Mouse (Mus musculus): ENCODE results near the gene Ascc3.
A peak's percentile ranks its signal among the peaks of the same experiment; 100 is the strongest.

Gene Ascc3

DNA sequence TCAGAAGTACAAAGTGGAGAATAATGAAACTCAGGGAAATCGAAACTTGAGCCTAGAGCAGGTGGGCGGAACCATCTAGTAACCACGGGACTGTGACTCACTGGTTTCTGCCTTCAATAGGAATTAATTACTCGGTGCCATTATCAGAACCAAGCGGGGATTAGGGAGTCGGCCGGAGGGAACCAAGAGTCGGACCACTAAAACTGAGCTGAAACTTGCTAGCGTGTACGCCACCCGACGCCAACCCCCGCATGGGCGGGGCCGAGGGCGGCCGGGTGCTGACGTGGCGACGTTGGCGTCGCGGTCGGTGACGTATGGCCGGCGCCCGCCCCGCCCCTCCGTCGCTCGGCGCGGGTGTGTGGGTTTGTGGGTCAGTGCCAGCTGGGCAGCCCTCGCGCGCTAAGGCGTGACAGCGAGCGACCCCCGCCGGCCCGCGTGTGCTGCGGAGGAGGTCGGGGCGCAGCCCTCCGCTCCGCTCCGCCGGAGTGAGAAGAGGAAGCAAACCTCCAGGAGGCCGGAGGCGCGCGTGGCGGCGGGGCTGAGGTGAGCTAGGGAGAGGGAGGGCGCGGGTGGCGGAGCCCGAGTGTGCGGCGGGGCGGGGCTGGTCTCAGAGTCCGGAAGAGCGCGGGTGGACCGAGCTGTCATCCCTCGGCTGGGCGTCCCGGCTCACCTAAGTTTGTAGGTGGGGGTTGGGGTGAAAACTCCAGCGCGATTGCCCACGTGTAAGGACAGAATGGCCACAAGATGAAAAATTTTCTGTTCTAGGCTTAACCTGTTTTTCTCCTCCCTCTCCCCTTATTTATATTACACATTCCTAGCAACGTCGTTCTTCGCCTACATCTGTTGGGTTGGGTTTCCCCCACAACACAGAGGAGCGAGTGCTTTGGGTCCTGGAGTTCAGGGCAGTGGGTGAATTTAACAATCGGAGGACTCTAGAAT is at the start of gene Ascc3:
Gene Ascc3, plus strand, starts transcription at position 315 of the 939 bp plus-strand sequence.
- peak; percentile 87 to 89 for DNase-seq (ENCODE audit: low spot score in 2 of 2)

DNA sequence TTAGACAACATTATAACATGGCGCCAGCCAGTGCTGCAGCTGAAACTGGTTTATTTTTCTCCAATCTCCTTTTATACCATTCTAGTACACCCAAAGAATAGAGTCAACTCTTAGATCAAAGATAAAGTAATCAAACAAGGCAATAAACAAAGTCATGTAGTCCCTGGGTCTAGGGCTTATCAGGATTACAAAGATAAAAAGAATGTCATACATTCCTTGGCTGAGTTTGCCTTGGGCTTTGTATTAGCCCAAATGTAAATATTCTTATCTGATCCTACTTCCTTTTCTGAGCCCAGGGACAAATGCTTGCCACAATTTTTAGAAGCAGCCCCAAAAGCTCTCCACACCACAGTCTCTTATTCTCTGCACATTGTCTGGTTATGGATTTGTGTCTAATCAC is 7.7 kb upstream of the Ascc3 start:
- no peak for DNase-seq (ENCODE audit: low spot score in 2 of 2)

DNA sequence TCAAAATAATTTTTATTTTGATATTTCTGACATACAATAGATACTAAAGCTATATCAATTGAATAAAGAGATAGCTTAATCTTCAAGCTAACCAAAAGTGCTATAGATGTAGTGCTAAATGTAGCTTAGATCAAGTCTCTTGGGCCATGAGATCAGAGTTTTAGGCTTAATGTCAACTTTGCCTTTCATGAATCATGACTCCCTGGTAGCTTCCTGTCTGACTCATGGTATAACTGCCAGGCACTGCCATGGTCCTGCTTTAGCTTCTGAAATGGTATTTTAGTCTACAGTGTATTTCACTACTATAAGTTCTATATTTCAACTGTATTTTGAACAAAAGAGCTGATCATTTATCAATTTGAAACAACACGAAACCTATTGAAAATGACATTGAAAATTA is 5.9 kb upstream of the Ascc3 start:
- DNase-seq (ENCODE audit: low spot score in 2 of 2): no peak

DNA sequence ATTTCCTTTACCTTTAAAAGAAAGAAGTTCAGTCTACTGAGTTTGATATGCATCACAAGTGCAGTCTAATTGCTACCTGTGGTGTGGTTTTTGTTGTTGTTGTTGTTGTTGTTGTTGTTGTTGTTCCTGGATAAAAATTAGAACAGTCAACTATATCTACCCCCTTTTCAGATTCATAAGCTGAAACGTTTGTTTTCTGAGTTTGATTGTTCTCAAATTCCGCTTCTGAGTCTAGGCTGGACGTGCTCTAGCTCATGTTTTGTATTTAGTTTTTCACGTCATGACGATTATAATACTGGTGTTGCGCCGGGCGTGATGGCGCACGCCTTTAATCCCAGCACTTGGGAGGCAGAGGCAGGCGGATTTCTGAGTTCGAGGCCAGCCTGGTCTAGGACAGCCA is 902 bp downstream of the Ascc3 start:
- no peak for DNase-seq (ENCODE audit: low spot score in 2 of 2)

DNA sequence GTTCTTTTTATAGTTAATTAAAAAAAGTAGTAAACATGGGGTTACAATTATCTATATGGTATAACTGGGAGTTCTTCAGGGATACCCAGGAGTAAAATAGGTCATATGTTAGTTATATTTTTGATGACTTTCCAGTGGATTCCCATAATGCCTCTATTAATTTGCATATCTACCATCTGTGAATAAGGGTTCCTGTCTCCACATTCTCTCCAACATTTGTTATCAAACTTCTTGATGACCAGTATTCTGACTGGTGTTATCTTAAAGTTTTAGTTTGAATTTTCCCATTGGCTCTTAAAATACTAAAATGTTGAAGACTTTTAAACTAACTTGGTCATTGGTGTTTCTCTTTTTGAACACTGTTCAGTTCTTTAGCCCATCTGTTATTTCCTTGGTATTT is 2.9 kb downstream of the Ascc3 start:
- no peak for DNase-seq (ENCODE audit: low spot score in 2 of 2)

DNA sequence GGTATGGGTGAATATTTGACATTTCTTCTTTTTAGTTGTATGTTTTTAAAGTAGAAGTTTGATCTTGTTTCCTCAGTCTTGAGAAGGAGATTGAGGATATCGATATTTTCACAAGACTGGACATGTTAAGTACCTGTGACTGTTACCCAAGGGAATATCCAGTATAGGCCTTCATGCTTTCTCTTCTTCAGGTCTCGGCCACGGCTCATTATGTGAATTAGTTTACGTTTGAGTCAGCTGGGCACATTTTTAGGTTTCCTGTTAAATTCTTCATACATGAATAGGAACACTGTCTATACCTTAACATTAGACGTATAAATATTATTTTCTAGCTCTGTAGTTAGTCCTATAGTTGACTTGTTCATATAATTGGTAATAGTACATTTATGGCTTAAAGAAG is 12.4 kb downstream of the Ascc3 start:
- DNase-seq (ENCODE audit: low spot score in 2 of 2): no peak

DNA sequence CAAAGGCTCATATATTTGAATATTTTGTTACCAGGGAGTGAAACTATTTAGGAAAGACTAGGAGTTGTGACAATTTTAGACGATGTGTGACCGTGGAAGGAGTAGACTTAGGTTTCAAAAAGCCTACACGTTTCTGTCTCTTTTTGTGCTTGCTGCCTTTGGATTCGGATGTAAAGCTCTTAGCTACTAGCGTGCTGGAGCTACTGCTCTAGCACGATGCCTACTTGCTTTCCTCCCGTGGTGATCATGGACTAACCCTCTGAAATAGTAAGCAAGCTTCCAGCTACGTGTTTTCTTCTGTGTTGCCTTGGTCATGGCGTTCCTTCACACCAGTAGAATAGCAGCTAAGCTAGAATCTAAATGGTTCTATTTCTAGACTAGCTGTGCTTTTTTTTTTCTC is 21.4 kb downstream of the Ascc3 start:
- DNase-seq (ENCODE audit: low spot score in 2 of 2): no peak

DNA sequence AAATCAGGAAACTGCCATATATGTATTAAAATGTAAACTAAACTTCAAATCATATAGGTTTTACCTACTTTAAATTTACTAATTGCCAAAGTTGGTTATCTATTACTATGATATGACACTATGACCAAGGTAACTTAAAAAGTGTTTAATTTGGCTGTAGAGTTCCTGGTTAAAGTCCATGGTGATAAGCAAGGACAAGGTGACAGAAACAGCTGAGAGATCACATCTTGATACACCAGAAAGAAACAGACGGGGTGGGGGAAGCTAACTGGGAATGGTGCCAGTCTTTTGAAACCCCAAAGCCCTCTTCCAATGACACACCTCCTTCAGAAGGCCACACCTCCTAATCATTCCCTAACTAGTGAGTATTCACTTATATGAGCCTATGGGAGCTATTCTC is 33.4 kb downstream of the Ascc3 start:
- no peak for DNase-seq (ENCODE audit: low spot score in 2 of 2)

DNA sequence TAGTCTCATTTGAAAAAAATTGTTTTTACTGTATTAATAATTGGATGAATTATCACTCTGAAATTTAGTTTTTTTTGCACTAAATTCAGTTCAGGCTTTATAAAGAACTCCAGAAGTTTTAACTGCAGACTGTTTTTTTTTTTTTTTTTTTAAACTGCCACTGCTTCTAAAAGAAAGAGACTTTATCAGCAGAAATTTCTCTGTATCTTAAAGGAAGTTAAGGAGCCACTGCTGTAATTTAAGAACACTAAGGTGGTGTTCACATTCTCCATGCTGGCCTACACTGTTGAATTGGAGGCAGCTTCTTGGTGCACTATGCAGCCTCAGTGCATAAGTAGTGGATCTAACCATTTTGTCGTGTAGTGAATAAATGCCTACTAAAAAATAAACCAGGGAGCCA is 47.1 kb downstream of the Ascc3 start:
- no peak for DNase-seq (ENCODE audit: low spot score in 2 of 2)

DNA sequence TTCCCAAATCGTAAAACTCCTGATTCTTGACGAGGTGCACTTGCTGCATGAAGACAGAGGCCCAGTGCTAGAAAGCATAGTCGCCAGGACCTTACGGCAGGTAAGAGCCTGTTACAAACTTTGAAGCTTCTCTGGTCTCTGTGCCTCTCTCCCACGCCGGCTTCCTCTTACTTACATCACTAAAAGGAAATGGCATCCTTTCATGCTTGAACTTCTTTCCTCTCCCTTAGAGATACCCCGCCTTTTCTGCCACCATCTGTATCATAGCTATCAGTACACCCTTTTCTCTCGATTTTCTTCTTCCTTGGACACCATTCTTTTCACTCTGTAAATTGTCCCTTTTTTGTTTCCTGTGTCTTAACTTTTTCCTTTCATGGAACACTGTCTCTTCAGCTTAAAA is 58.1 kb downstream of the Ascc3 start:
- DNase-seq (ENCODE audit: low spot score in 2 of 2): peak in 1 of 2 experiments; percentile 2

DNA sequence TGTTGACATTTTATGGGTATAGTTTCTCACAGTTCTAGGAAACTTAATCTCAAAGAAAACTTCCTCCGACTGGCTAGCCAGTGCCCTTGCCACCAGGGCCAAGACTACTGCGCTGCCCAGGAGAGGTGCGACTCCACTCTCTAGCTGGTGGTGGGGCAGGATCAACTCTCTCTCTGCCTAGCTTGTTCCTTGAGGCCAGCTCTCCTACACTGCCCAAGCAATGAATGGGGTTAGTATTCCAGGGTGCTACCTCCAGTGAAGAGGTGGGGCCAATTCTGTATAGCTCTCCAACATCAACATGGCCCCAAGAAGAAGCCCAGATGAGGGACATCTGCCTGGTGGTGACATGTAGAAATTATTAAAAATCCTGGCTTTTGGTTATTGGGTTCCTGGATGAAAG is 61.1 kb downstream of the Ascc3 start:
- DNase-seq (ENCODE audit: low spot score in 2 of 2): no peak

DNA sequence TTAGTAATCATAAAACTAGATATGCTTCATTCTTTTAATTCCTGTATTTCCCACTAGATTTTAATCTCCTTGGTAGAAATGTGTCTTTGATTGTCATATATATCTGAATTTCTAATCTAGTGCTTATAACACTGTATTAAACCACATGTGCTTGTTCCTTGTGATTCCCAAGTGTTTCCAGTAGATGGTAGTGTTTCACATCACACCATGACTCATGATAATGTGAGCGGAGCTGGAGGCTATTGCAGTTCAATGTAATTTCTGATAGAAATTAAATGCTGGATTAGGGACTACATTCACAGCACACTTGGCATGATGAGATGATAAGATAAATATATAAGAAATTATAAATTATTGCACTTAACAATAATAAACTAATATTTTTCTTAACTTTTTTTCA is 64.9 kb downstream of the Ascc3 start:
- DNase-seq (ENCODE audit: low spot score in 2 of 2): peak in 1 of 2 experiments; percentile 2

DNA sequence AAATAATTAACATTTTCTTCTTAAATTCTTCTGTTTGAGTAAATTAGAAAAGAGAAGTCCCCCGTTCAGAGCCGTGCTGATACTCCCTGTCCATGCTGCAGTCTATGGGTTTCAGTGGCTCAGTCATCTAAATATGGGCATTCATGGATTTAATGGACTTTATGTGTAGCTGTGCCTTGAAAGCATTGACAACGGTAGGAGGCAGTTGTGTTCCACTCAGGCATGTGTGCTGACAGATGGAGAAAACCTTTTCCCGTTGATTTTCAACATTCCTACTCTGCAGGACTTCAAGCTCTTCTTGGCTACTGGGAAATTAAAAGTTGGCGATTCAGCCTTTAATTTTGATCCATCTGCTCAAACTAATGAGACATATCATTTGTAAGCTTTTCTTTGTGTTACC is 79.0 kb downstream of the Ascc3 start:
- DNase-seq (ENCODE audit: low spot score in 2 of 2): no peak

DNA sequence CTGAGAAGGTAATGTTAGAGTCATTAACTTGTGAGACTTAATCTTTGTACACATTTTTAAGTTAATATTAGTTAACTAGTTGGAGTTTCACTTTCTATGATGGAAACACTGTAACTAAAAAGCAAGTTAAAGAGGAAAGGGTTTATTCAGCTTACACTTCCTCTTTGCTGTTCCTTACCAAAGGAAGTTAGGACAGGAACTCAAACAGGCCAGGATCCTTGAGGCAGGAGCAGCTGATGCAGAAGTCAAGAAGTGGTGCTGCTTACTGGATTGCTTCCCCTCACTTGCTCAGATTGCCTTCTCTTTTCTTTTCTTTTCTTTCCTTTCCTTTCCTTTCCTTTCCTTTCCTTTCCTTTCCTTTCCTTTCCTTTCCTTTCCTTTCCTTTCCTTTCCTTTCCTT is 97.9 kb downstream of the Ascc3 start:
- no peak for DNase-seq (ENCODE audit: low spot score in 2 of 2)

DNA sequence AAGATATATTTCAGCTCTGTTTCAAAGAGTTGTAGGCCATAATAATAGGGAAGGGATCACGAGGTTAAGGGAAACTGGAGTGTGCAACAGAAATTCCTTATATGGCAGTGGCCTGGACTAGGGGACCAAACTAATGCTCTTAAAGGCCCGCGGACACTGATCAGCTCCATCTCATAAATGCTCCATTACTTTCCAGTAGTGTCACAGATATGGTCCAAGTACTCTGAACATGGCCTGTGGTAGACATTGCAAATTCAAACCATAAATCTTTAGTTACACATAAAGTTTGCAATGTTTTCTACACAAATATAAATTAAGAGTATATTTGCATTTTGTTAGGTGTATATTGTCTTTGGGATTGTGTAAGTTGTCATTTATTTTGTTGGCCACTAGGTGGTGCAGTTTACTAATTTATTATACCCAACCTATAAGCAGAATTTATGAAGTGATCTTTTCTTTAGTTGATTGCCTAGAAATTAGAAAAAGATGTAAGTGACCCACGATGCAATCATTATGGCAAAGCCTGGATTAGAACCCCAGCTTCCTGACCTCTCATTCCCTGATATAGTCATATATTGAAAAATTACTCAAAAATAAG is 106.5 kb downstream of the Ascc3 start:
- no peak for DNase-seq (ENCODE audit: low spot score in 2 of 2)

DNA sequence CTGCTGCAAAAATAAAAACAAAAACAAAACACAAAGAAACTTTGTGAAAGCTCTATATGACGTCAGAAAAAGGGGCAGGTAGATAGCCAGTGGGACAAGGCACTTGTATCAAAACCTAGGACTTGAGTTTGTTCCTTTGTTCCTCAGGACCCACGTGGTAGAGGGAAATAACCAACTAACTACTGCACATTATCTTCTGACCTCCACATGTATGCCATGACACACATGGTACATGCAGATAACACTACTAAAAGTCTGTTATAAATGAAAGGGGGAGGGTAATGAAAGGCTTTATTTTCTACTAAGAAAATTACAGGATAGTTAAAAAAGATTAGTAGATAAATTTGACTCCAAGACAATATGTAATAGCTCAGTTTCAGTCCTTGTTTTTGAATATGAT is 109.3 kb downstream of the Ascc3 start:
- peak; percentile 3 to 10 for DNase-seq (ENCODE audit: low spot score in 2 of 2)

DNA sequence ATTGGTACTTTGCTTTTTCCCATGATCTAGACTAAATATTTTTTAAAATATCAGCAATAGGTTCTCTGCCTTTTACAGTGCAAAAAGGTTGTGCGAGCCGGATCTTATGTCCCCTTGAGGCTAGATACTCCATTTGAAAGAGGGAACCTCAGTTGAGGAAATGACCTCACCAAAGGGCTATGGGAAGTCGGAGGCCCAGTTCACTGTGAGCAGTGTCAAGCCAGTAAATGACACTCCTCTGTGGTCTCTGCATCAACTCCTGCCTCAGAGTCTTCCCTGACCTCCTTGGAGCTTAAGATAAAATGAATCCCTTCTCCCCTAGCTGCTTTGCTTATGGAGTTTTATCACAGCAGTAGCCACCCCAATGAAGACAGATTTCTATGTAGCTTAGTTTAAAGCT is 109.9 kb downstream of the Ascc3 start:
- no peak for DNase-seq (ENCODE audit: low spot score in 2 of 2)

DNA sequence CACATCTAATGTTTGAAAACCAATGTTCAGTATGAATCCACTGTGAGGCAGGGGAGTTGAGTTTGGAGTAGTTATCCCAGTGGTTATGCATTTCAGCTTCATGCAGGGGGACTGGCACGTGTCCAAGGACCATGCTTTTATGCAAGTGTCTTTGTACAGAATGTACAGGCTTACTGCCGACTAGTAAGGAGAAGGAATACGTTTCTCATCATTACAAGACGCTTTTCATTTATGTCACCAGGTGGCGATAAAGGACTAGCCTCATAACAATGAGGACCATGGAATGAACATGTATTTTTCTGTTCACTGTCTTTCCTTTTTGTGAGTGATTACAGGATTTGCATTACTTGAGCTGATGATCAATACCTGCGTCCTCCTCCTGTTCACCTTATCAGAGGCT is 111.7 kb downstream of the Ascc3 start:
- DNase-seq (ENCODE audit: low spot score in 2 of 2): peak in 1 of 2 experiments; percentile 17

DNA sequence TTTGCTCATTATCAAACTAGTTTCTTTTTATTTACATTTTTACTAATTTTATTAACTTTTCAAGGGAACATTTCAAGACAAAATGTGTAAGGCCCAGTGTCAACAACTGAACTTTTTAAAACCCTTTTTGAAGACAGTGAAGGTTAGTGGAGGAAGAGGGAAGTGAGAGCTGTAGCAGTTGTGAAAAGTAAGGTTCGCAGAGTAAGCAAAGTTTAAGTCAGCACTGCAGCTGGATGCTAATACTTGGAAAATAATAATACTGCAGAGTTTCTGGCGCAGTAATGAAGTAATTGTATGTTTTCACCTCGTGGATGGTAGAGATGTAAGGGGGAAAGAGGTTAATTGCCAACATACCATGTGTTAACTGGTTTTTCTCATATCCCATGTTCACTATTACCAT is 112.4 kb downstream of the Ascc3 start:
- DNase-seq (ENCODE audit: low spot score in 2 of 2): no peak

DNA sequence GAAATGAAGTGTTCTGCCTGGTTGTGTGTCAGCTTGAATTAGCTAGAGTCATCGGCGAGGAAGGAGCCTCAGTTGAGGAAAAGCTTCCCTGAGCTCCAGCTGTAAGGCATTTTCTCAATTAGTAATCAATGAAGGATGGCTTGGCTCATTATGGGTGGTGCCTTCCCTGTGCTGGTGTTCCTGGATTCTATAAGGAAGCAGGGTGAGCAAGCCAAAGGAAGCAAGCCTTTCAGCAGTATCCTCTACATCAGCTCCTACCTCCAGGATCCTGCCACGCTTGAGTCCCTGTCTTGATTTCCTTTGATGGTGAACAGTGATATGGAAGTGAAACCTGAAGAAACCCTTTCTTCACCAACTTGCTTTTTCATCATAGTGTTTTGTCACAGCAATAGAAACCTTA is 118.8 kb downstream of the Ascc3 start:
- DNase-seq (ENCODE audit: low spot score in 2 of 2): no peak

DNA sequence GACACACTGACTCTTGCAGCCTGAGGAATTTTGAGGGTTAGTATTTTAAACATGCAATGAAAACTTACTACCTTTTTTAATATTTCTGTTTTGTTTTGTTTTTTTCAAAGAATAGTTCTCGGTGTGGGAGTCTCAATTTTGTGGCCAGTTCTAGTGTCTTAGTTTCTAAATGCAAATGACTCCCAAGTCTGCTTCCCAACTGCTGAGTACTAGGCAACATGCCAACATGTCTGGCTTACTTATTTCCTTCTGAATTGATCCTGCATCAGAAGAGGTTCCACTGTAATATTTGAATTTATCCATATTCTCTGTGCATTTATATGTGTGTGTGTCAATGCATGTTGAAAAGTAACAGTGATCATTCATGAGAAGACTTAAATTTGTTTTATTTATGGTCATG is 119.3 kb downstream of the Ascc3 start:
- no peak for DNase-seq (ENCODE audit: low spot score in 2 of 2)

DNA sequence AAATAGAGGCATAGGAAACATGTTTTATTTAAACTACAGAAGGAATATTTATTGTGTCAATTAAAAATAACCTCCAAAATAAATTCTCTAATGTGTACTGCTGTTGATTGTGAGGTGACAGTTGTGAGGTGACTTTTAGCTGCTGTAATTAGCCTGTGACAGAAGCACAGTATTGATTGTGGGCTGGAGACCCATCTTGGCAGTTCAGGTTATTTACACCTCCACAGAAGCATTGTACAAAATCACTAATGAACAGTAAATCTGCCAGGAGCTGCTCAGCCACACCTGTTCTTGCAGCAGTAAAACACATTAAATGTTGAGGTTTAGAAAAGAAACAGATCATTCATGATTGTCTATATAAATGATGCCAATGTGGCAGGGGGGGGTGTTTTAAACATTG is 141.0 kb downstream of the Ascc3 start:
- DNase-seq (ENCODE audit: low spot score in 2 of 2): no peak

DNA sequence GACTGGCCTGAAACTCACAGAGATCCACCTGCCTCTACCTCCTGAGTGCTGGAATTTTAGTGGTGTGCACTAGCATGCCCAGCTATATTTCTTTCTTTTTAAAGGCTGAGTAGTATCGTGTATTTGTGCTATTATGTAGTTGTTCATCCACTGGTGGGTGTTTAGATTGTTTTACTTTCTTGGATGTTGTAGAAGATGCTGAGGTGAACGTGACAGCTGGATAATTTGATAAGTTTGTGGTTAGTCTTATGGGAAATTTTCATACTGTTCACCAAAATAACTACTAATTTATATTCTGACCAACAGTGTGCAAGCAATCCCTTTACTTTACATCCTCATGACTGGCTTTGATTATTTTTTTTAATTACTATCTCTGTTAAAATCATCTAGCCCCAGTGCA is 169.6 kb downstream of the Ascc3 start:
- DNase-seq (ENCODE audit: low spot score in 2 of 2): no peak

Data from spleen, postnatal 36 days (tissue).